Mouse (Mus musculus) MEL (cell line): ENCODE results near the gene Rps27rt. TPM values are rescaled to one million over a fixed set of nuclear protein-coding genes. Genes with fewer than 3 reads are reported as not detected.

Experiments
- DNase-seq: peaks from one replicate; pipeline ENCODE4 v3.0.0; 2011; ENCODE audit warnings: low read depth, low spot score
- H3K27ac ChIP-seq: 2 replicates; pipeline ENCODE4 v1.5.1; 2012; ENCODE audit warnings: low read depth, mild to moderate bottlenecking, control low read depth, low read length, moderate library complexity; ENCODE audit not compliant: control insufficient read depth
- H3K27me3 ChIP-seq, 2 experiments: fragments of 150-350 bp in 1 of 2; sonication (generic) in 1 of 2; 2 replicates each; pipeline ENCODE4 v1.6.1; 2012; ENCODE audit warnings: low read length in 2 of 2, mild to moderate bottlenecking in 2 of 2, improper control_type of control experiment in 1 of 2, moderate library complexity in 1 of 2; ENCODE audit not compliant: insufficient read depth in 2 of 2, control insufficient read depth in 1 of 2
- H3K36me3 ChIP-seq, 2 experiments: 2 replicates each; pipeline ENCODE4 v1.6.1; 2012 to 2014; ENCODE audit warnings: low read length in 2 of 2, improper control_type of control experiment in 1 of 2, inconsistent platforms in 1 of 2, mild to moderate bottlenecking in 1 of 2; ENCODE audit not compliant: insufficient read depth in 2 of 2, control insufficient read depth in 1 of 2
- H3K4me1 ChIP-seq, 2 experiments: fragments of 150-350 bp in 1 of 2; sonication (generic) in 1 of 2; 2 replicates each; pipeline ENCODE4 v1.6.1; 2012; ENCODE audit warnings: low read length in 2 of 2, improper control_type of control experiment in 1 of 2, mild to moderate bottlenecking in 1 of 2; ENCODE audit not compliant: insufficient read depth in 2 of 2, control insufficient read depth in 1 of 2
- H3K4me3 ChIP-seq, 2 experiments: fragments of 150-350 bp in 1 of 2; sonication (generic) in 1 of 2; 2 replicates each; pipeline ENCODE4 v1.5.1; 2012; ENCODE audit warnings: low read depth in 2 of 2, low read length in 2 of 2, mild to moderate bottlenecking in 2 of 2, moderate library complexity in 2 of 2, control low read depth in 1 of 2, improper control_type of control experiment in 1 of 2; ENCODE audit not compliant: control insufficient read depth in 1 of 2, insufficient read depth in 1 of 2
- H3K79me2 ChIP-seq: 2 replicates; pipeline ENCODE4 v1.6.1; 2012; ENCODE audit warnings: mild to moderate bottlenecking, low read length, moderate library complexity; ENCODE audit not compliant: control insufficient read depth, poor library complexity, insufficient read depth
- H3K9ac ChIP-seq: 2 replicates; pipeline ENCODE4 v1.6.1; 2012; ENCODE audit warnings: low read depth, mild to moderate bottlenecking, control low read depth, low read length, moderate library complexity; ENCODE audit not compliant: control insufficient read depth, poor library complexity, severe bottlenecking
- H3K9me3 ChIP-seq: fragments of 150-350 bp; sonication (generic); replicated peaks from 2 replicates; pipeline ENCODE4 v1.6.1; 2012; ENCODE audit warnings: mild to moderate bottlenecking, low read length, improper control_type of control experiment, moderate library complexity; ENCODE audit not compliant: insufficient read depth
- CHD2 ChIP-seq: IDR thresholded peaks from 2 replicates; pipeline ENCODE4 v1.6.1; 2011; ENCODE audit warnings: low read length, improper control_type of control experiment
- E2F4 ChIP-seq: IDR thresholded peaks from 2 replicates; pipeline ENCODE4 v1.6.1; 2011; ENCODE audit warnings: low read depth, low read length, improper control_type of control experiment, borderline replicate concordance
- ELF1 ChIP-seq: IDR thresholded peaks from 2 replicates; pipeline ENCODE4 v1.6.1; 2014; ENCODE audit warnings: low read depth, mild to moderate bottlenecking, inconsistent platforms, low read length, improper control_type of control experiment, moderate library complexity
- GABPA ChIP-seq: IDR thresholded peaks from 2 replicates; pipeline ENCODE4 v1.6.1; 2012; ENCODE audit warnings: low read depth, mild to moderate bottlenecking, inconsistent platforms, low read length, improper control_type of control experiment, moderate library complexity
- GATA1 ChIP-seq: IDR thresholded peaks from 2 replicates; pipeline ENCODE4 v1.6.1; 2011; ENCODE audit warnings: low read depth, low read length, improper control_type of control experiment
- JUND ChIP-seq: IDR thresholded peaks from 2 replicates; pipeline ENCODE4 v1.6.1; 2011; ENCODE audit warnings: low read depth, mild to moderate bottlenecking, improper control_type of control experiment, low read length
- KAT2A ChIP-seq: conservative IDR thresholded peaks from 2 replicates; pipeline ENCODE4 v1.6.1; 2012; ENCODE audit warnings: low read depth, low read length, improper control_type of control experiment, inconsistent platforms
- MAX ChIP-seq: IDR thresholded peaks from 2 replicates; pipeline ENCODE4 v1.6.1; 2011; ENCODE audit warnings: low read length, improper control_type of control experiment
- MEF2A ChIP-seq: IDR thresholded peaks from 2 replicates; pipeline ENCODE4 v1.6.1; 2014; ENCODE audit warnings: low read depth, mild to moderate bottlenecking, inconsistent platforms, low read length, improper control_type of control experiment; ENCODE audit not compliant: poor library complexity, insufficient replicate concordance, severe bottlenecking; ENCODE audit errors: extremely low read depth
- MXI1 ChIP-seq: IDR thresholded peaks from 2 replicates; pipeline ENCODE4 v1.6.1; 2011; ENCODE audit warnings: mild to moderate bottlenecking, low read depth, low read length, improper control_type of control experiment
- MYB ChIP-seq: IDR thresholded peaks from 2 replicates; pipeline ENCODE4 v1.6.1; 2011; ENCODE audit warnings: mild to moderate bottlenecking, low read depth, low read length, improper control_type of control experiment
- MYC ChIP-seq: IDR thresholded peaks from 2 replicates; pipeline ENCODE4 v1.6.1; 2011; ENCODE audit warnings: low read depth, mild to moderate bottlenecking, low read length, improper control_type of control experiment, moderate library complexity
- NRF1 ChIP-seq: IDR thresholded peaks from 2 replicates; pipeline ENCODE4 v1.6.1; 2014; ENCODE audit warnings: low read depth, mild to moderate bottlenecking, inconsistent platforms, low read length, improper control_type of control experiment, moderate library complexity; ENCODE audit not compliant: poor library complexity, insufficient read depth, severe bottlenecking
- POLR2AphosphoS2 ChIP-seq: IDR thresholded peaks from 2 replicates; pipeline ENCODE4 v1.6.1; 2011; ENCODE audit warnings: low read length, improper control_type of control experiment
- POLR2AphosphoS5 ChIP-seq: IDR thresholded peaks from 2 replicates; pipeline ENCODE4 v1.6.1; 2012; ENCODE audit warnings: low read depth, borderline replicate concordance, mild to moderate bottlenecking, inconsistent platforms, low read length, moderate library complexity, mixed read lengths
- SIN3A ChIP-seq: IDR thresholded peaks from 2 replicates; pipeline ENCODE4 v1.6.1; 2012; ENCODE audit warnings: low read length, improper control_type of control experiment, inconsistent platforms
- SMC3 ChIP-seq: IDR thresholded peaks from 2 replicates; pipeline ENCODE4 v1.6.1; 2011; ENCODE audit warnings: low read depth, low read length, improper control_type of control experiment
- TAL1 ChIP-seq: IDR thresholded peaks from 2 replicates; pipeline ENCODE4 v1.6.1; 2012; ENCODE audit warnings: mild to moderate bottlenecking, inconsistent platforms, low read length, moderate library complexity, mixed read lengths
- TBP ChIP-seq: IDR thresholded peaks from 2 replicates; pipeline ENCODE4 v1.8.0; 2011; ENCODE audit warnings: low read depth, low read length, improper control_type of control experiment
- UBTF ChIP-seq: IDR thresholded peaks from 2 replicates; pipeline ENCODE4 v1.6.1; 2012; ENCODE audit warnings: low read depth, mild to moderate bottlenecking, inconsistent platforms, low read length, improper control_type of control experiment, moderate library complexity, borderline replicate concordance; ENCODE audit not compliant: insufficient read depth
- USF2 ChIP-seq, 2 experiments: IDR thresholded peaks; 2 replicates each; pipeline ENCODE4 v1.6.1; 2011 to 2012; ENCODE audit warnings: improper control_type of control experiment in 2 of 2, low read length in 2 of 2, borderline replicate concordance in 1 of 2, inconsistent platforms in 1 of 2, low read depth in 1 of 2, mild to moderate bottlenecking in 1 of 2; ENCODE audit not compliant: insufficient read depth in 1 of 2
- ZC3H11A ChIP-seq: IDR thresholded peaks from 2 replicates; pipeline ENCODE4 v1.6.1; 2012; ENCODE audit warnings: low read depth, mild to moderate bottlenecking, inconsistent platforms, low read length, improper control_type of control experiment
- ZKSCAN1 ChIP-seq: IDR thresholded peaks from 2 replicates; pipeline ENCODE4 v1.6.1; 2012; ENCODE audit warnings: low read depth, mild to moderate bottlenecking, inconsistent platforms, low read length, improper control_type of control experiment, moderate library complexity
- ZMIZ1 ChIP-seq: IDR thresholded peaks from 2 replicates; pipeline ENCODE4 v1.6.1; 2012; ENCODE audit warnings: low read depth, mild to moderate bottlenecking, inconsistent platforms, low read length, improper control_type of control experiment, moderate library complexity
- polyA plus RNA-seq, 2 experiments: library from polyadenylated mRNA; stranded (reverse) in 1 of 2; unstranded in 1 of 2; fragments of >175 nt in 1 of 2; fragments of >200 nt in 1 of 2; gene quantifications; 2 replicates each; pipeline versions ENCODE4 v1.2.1 to v1.2.4; 2012; ENCODE audit warnings: low replicate concordance in 2 of 2, low read depth in 1 of 2; ENCODE audit not compliant: insufficient read length in 2 of 2, insufficient read depth in 1 of 2, missing spikeins in 1 of 2
- total RNA-seq: library from RNA; depleted of rRNA; stranded (reverse); fragments of 300-350 nt; gene quantifications from 2 replicates; pipeline ENCODE4 v1.2.3, GENCODE M21; 2012

Rps27rt gene
- total and polyA plus RNA-seq, 3 experiments = 61.8 to 338 TPM; not detected in 1

DNA sequence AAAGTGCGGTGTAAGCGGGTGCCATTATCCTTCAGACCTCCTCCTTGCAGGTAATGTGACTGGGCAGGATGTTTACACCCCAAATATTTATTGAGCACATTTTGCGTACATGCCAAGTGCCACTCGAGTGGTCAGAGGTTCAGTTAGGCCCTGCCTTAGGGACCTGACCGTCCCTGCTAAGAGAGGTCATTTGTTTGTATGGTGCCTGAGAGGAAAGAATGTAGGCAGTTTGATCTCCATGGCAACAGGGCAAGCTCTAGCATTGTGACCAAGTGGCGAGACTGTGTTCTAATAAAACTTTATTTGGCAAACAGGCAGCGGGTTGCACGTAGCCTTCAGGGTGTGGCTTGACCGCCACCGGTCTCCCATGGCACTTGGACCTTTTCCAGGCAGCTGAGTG lies 7.9 kb upstream of the Rps27rt start:
- Histone ChIP-seq H3K36me3 (no peaks in the 10 kb centered on the region), H3K9ac (no peak overlapping the region), H3K79me2 (no peaks in the 10 kb centered on the region), H3K4me3 (no peak overlapping the region), H3K4me1 (no peaks in the 10 kb centered on the region), H3K9me3 (no peaks in the 10 kb centered on the region), H3K27ac (no peak overlapping the region), H3K27me3 (no peaks in the 10 kb centered on the region)
- no peak for TF ChIP-seq ZMIZ1
- TF ChIP-seq ELF1 = no peak
- TF ChIP-seq MAX = no peak
- TF ChIP-seq MEF2A = no peak
- TF ChIP-seq ZKSCAN1 = no peak
- no peak for TF ChIP-seq GATA1
- TF ChIP-seq SMC3 = no peak
- TF ChIP-seq POLR2AphosphoS5 = no peak
- TF ChIP-seq GABPA = no peak
- TF ChIP-seq USF2 (IDR thresholded peaks at IDR 0.05; ENCODE audit: borderline replicate concordance in 1 of 2, insufficient read depth in 1 of 2, low read depth in 1 of 2, low read length in 2 of 2) = no peak
- TF ChIP-seq CHD2 = no peak
- TF ChIP-seq SIN3A = no peak
- TF ChIP-seq TAL1 = no peak
- no peak for TF ChIP-seq KAT2A
- TF ChIP-seq MXI1 = no peak
- no peak for TF ChIP-seq TBP
- no peak for TF ChIP-seq ZC3H11A
- DNase-seq = no peak

DNA sequence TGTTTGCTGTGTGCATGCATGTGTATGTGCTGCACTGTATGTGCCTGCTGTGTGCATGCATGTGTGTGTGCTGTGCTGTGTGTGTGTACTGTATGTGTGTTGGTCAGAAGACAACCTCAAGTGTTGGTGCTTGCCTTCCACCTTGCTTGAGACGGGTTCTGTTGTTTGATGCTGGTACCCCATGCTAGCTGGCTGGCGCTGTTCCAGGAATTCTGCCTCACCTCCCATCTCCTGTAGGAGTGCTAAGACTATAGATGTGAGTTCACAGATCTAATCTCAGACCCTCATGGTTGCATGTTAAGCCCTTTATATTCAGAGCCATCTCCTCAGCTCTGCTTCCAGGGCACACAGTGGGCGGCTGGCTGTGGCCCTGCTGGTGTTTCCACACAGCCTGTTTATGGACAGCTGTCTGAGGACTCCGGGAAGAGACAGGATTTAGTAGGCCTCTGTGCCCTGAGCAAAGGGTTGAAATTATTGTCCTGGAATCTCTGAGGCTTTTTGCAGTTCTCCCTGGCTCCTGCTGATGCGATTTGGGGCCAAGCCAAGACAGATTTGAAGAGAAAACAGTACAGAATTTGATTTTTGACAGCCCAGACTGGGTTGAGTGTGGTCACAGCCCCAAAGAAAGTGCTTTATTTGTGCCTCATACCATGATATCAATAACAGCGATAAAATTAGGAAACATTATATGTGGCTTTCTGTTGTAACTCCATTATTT lies 6.2 kb upstream of the Rps27rt start:
- Histone ChIP-seq H3K79me2 (no peaks in the 10 kb centered on the region), H3K4me1 (no peaks in the 10 kb centered on the region), H3K27ac (no peak overlapping the region), H3K9ac (no peak overlapping the region), H3K4me3 (no peak overlapping the region), H3K27me3 (no peaks in the 10 kb centered on the region), H3K36me3 (no peaks in the 10 kb centered on the region), H3K9me3 (no peaks in the 10 kb centered on the region)
- DNase-seq = no peak
- no peak for TF ChIP-seq MYB
- TF ChIP-seq UBTF = no peak
- TF ChIP-seq NRF1 = no peak
- no peak for TF ChIP-seq JUND
- TF ChIP-seq POLR2AphosphoS2 = no peak
- TF ChIP-seq MYC = no peak
- TF ChIP-seq USF2 (IDR thresholded peaks at IDR 0.05; ENCODE audit: borderline replicate concordance in 1 of 2, insufficient read depth in 1 of 2, low read depth in 1 of 2, low read length in 2 of 2) = no peak
- TF ChIP-seq E2F4 = no peak
- no peak for TF ChIP-seq ZKSCAN1
- no peak for TF ChIP-seq GABPA
- TF ChIP-seq CHD2 = no peak
- TF ChIP-seq SIN3A = no peak
